Mouse (Mus musculus) kidney, adult 2 months (tissue): Measurements from ENCODE around the gene Dus4l.

ENCODE experiments used
- CTCF ChIP-seq: fragments of 200-500 bp; conservative IDR thresholded peaks from 2 replicates; pipeline ENCODE4 v1.5.1; 2011; ENCODE audit warnings: low read depth, mild to moderate bottlenecking, control low read depth, low read length, moderate library complexity, mixed read lengths; ENCODE audit not compliant: insufficient read depth, insufficient read length
- POLR2A ChIP-seq: fragments of 200-500 bp; IDR thresholded peaks from one replicate; pipeline ENCODE4 v1.6.1; 2011; ENCODE audit warnings: low read depth, low read length, control low read depth

DNA sequence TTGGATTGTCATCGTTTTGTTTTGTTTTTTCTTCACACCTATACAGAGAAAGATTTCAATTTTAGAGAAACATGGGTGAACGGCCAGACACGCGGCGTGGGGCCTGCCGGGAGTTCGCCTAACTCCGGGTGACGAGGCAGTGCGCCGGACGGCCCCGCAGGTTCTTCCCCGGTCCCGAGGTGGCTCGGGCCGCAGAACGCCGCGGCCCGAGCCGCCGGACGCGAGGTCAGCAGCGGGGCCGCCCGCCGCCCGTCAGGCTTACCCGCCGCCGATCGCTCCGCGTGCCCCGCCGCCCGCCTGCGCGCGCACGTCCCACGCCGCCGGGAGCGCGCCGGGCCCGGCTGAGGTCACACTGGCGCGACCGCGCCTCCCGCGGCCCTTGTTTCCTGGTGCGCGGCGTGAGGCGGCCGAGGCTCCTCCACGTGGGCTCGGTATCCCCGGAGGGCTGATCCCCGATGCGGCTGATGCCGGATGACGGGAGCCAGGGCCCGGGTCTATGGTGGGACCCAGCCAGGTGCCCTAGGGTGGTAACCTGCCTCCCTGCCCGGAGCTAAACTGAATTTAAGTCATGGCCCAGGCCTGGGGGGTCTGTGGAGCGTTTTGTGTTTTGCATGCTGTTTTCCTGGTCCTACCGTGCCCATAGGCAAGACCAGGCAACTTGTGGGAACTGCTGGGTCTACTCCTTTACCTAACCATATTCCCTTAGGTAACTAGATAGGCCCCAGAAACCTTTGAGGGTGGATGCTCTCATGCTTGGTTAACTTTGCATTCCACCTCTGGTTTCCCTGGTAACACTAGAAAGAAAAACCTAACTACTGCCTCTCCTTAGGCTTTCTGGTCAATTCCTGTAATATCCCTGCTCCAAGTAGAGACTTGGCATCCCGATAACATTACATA lies 20.0 kb downstream of the Dus4l start, which contains the start of gene Bcap29:
- no peak for TF ChIP-seq CTCF
- TF ChIP-seq POLR2A, result no peak
